Mouse (Mus musculus) adrenal gland, adult 18-20 months (tissue): ENCODE data around the gene Rhpn2. TPM values are rescaled to one million over a fixed set of nuclear protein-coding genes. Genes with fewer than 3 reads are reported as not detected.

Experiments
- DNase-seq, 2 experiments: peaks; one replicate each; pipeline ENCODE4 v3.0.0; 2021 to 2022; ENCODE audit warnings: low spot score in 2 of 2
- total RNA-seq, 2 experiments: library from RNA; stranded (reverse); gene quantifications; 1 replicate in 1 of 2; 2 replicates in 1 of 2; pipeline ENCODE4 v1.2.3; 2021

The Rhpn2 gene
- total RNA-seq, 2 experiments from 2014 or later: 1.7 to 2.4 TPM

GRCm38 (mm10) chr7:35344785-35345330 lies 10.9 kb downstream of the Rhpn2 start:
- DNase-seq: no peak

- DNase-seq: no peak
These were observed 14.1 kb downstream of the Rhpn2 start for GRCm38 (mm10) chr7:35347918-35348700.

GRCm38 (mm10) chr7:35349022-35349421 lies 15.1 kb downstream of the Rhpn2 start:
- no peak for DNase-seq

- no peak for DNase-seq
These were observed 16.1 kb downstream of the Rhpn2 start for GRCm38 (mm10) chr7:35349886-35350684.

- no peak for DNase-seq
These were observed 17.2 kb downstream of the Rhpn2 start for GRCm38 (mm10) chr7:35351155-35351554.

GRCm38 (mm10) chr7:35353306-35353705 lies 19.3 kb downstream of the Rhpn2 start:
- DNase-seq: no peak

- DNase-seq: no peak
These were observed 21.4 kb downstream of the Rhpn2 start for GRCm38 (mm10) chr7:35355303-35355872.

GRCm38 (mm10) chr7:35357621-35358020 lies 23.7 kb downstream of the Rhpn2 start:
- no peak for DNase-seq

- no peak for DNase-seq
These were observed 28.3 kb downstream of the Rhpn2 start for GRCm38 (mm10) chr7:35362253-35362652.

GRCm38 (mm10) chr7:35362868-35363267 lies 28.9 kb downstream of the Rhpn2 start:
- no peak for DNase-seq

GRCm38 (mm10) chr7:35365161-35365910 lies 31.4 kb downstream of the Rhpn2 start:
- DNase-seq: no peak

- no peak for DNase-seq
These were observed 37.1 kb downstream of the Rhpn2 start for GRCm38 (mm10) chr7:35371096-35371495.

- DNase-seq: no peak
These were observed 38.6 kb downstream of the Rhpn2 start for GRCm38 (mm10) chr7:35372483-35373017.

GRCm38 (mm10) chr7:35373146-35373989 lies 39.4 kb downstream of the Rhpn2 start:
- DNase-seq: no peak

GRCm38 (mm10) chr7:35374265-35374664 lies 40.3 kb downstream of the Rhpn2 start:
- no peak for DNase-seq

GRCm38 (mm10) chr7:35376623-35377022 lies 42.7 kb downstream of the Rhpn2 start:
- no peak for DNase-seq

- no peak for DNase-seq
These were observed 45.6 kb downstream of the Rhpn2 start for GRCm38 (mm10) chr7:35379492-35380119.

- DNase-seq: no peak
These were observed 46.4 kb downstream of the Rhpn2 start for GRCm38 (mm10) chr7:35380351-35380750.

- no peak for DNase-seq
These were observed 47.9 kb downstream of the Rhpn2 start for GRCm38 (mm10) chr7:35381861-35382260.
